9 mouse cellular contexts compared by ENCODE assay signal in genomic region chr16:38400311-38400960, GRCm38 (mm10). TPM values are rescaled to one million over a fixed set of nuclear protein-coding genes. Genes with fewer than 3 reads are reported as not detected.
DNase-seq lines count a peak whose midpoint lies in the region; ATAC-seq and TF ChIP-seq lines count a peak whose summit lies in the region.
"Had no signal": no experiment of that assay in that cellular context is flagged by ENCODE, and none has a peak within 500 bp of the region (broad histone marks: within the 10 kb centered on the region; RNA-seq: fewer than 3 reads in every experiment).

No protein-coding gene starts in this region.

- peak overlapping the region; percentile 48; the same call in 1 of the 2 replicates for H3K27ac ChIP-seq in heart, embryonic 13.5 days (replicated peaks)
- H3K27ac ChIP-seq in hindbrain, embryonic 10.5 days = peak overlapping the region; percentile 84
- H3K27ac ChIP-seq in midbrain, embryonic 10.5 days (replicated peaks) = peak overlapping the region; percentile 82

- no peak for TF ChIP-seq CTCF in brain, embryonic 14.5 days (IDR thresholded peaks at IDR 0.05; ENCODE audit: borderline replicate concordance, extremely low read depth, insufficient read depth, insufficient read length)

- H3K36me3 ChIP-seq in heart, embryonic 13.5 days = no peaks in the 10 kb centered on the region
- H3K36me3 ChIP-seq in hindbrain, embryonic 10.5 days = no peaks in the 10 kb centered on the region
- no peaks in the 10 kb centered on the region for H3K36me3 ChIP-seq in midbrain, embryonic 10.5 days

- no peaks in the 10 kb centered on the region for H3K27me3 ChIP-seq in heart, embryonic 13.5 days (replicated peaks)
- H3K27me3 ChIP-seq in hindbrain, embryonic 10.5 days (ENCODE audit: insufficient read depth, poor library complexity, severe bottlenecking) = no peaks in the 10 kb centered on the region
- H3K27me3 ChIP-seq in midbrain, embryonic 10.5 days (ENCODE audit: low read depth, poor library complexity, severe bottlenecking) = no peaks in the 10 kb centered on the region

- ATAC-seq in heart, embryonic 13.5 days (ENCODE audit: extremely low read depth, insufficient number of reproducible peaks, low FRiP score, low TSS enrichment) = no peak

- peaks cover 28% of the 10 kb centered on the region for H3K4me1 ChIP-seq in heart, embryonic 13.5 days
- H3K4me1 ChIP-seq in hindbrain, embryonic 10.5 days (replicated peaks) = peaks cover 16% of the 10 kb centered on the region
- peaks cover 19% of the 10 kb centered on the region for H3K4me1 ChIP-seq in midbrain, embryonic 10.5 days

- H3K9ac ChIP-seq in heart, embryonic 13.5 days = peak overlapping the region; percentile 79

- no peak for TF ChIP-seq POLR2A in brain, embryonic 14.5 days (IDR thresholded peaks at IDR 0.05; ENCODE audit: borderline replicate concordance, extremely low read depth, insufficient read depth, insufficient read length, poor library complexity, severe bottlenecking)

- peak overlapping the region; percentile 42 for H3K4me3 ChIP-seq in heart, embryonic 13.5 days
- H3K4me3 ChIP-seq in hindbrain, embryonic 10.5 days = peak overlapping the region; percentile 46
- H3K4me3 ChIP-seq in midbrain, embryonic 10.5 days = peak overlapping the region; percentile 37

- no peaks in the 10 kb centered on the region for H3K9me3 ChIP-seq in heart, embryonic 13.5 days
- no peaks in the 10 kb centered on the region for H3K9me3 ChIP-seq in hindbrain, embryonic 10.5 days
- no peaks in the 10 kb centered on the region for H3K9me3 ChIP-seq in midbrain, embryonic 10.5 days (replicated peaks)

- peak overlapping the region; percentile 71 for H3K4me2 ChIP-seq in heart, embryonic 13.5 days

- no peak for DNase-seq in heart, postnatal 10 days
- peak; percentile 4 for DNase-seq in brain, embryonic 14.5 days (ENCODE audit: low read depth)
- no peak for DNase-seq in hindbrain, embryonic 10.5 days (ENCODE audit: low spot score)
- DNase-seq in midbrain, embryonic 10.5 days (ENCODE audit: low spot score) = no peak
- DNase-seq in urinary bladder, postnatal 14 days (ENCODE audit: low spot score) = no peak
- no peak for DNase-seq in layer of hippocampus, postnatal 10 days (ENCODE audit: low spot score in 2 of 2)
- DNase-seq in thymus, postnatal 10 days (ENCODE audit: low spot score in 2 of 2) = no peak

- intact Hi-C loops in heart, postnatal 10 days (cut with DNase I) = no loop called here

- WGBS in heart, embryonic 13.5 days = 75% methylated on average over 9 of the region's 9 CpGs
- WGBS in hindbrain, embryonic 10.5 days = 75% methylated on average over 9 of the region's 9 CpGs
- WGBS in midbrain, embryonic 10.5 days = 74% methylated on average over 9 of the region's 9 CpGs

RNA-seq across cellular contexts. Expression of gene Pla1a, which starts 32.5 kb away (rescaled TPM):
- 0.37 and 0.69 TPM in 2 replicates for polyA plus RNA-seq in heart, embryonic 13.5 days (2015; fragmentation: Nextera tagmentation; extraction: Ambion mirVana)
- 10 to 100 TPM in 1 of 2 experiments, 1 to 10 TPM in 1; 9.8 to 12.1 TPM for total RNA-seq in heart, postnatal 10 days (2021)
- 0.25 and 0.37 TPM in 2 replicates for polyA plus RNA-seq in brain, embryonic 14.5 days (2012; rRNA removed)
- polyA plus RNA-seq in hindbrain, embryonic 10.5 days (2016; fragmentation: Nextera tagmentation; extraction: Ambion mirVana) = 0.10 and 0.27 TPM in 2 replicates
- polyA plus RNA-seq in midbrain, embryonic 10.5 days (2016; fragmentation: Nextera tagmentation; extraction: Ambion mirVana) = 0.07 and 0.11 TPM in 2 replicates
- under 1 TPM; 0.62 to 0.98 TPM for total RNA-seq in layer of hippocampus, postnatal 10 days (2021)

RNA-seq across cellular contexts. Expression of gene Popdc2, which starts 38.4 kb away (rescaled TPM):
- polyA plus RNA-seq in heart, embryonic 13.5 days (2015; fragmentation: Nextera tagmentation; extraction: Ambion mirVana) = 298 and 317 TPM in 2 replicates
- 100 to 1,000 TPM; 675 to 721 TPM for total RNA-seq in heart, postnatal 10 days (2021)
- 0.81 and 0.85 TPM in 2 replicates for polyA plus RNA-seq in brain, embryonic 14.5 days (2012; rRNA removed)
- 0.68 and 1.6 TPM in 2 replicates for polyA plus RNA-seq in hindbrain, embryonic 10.5 days (2016; fragmentation: Nextera tagmentation; extraction: Ambion mirVana)
- 0.75 and 1.3 TPM in 2 replicates for polyA plus RNA-seq in midbrain, embryonic 10.5 days (2016; fragmentation: Nextera tagmentation; extraction: Ambion mirVana)
- under 1 TPM; 0.23 to 0.42 TPM for total RNA-seq in layer of hippocampus, postnatal 10 days (2021)

RNA-seq across cellular contexts. Expression of gene Adprh, which starts 52.1 kb away (rescaled TPM):
- 92.3 and 102 TPM in 2 replicates for polyA plus RNA-seq in heart, embryonic 13.5 days (2015; fragmentation: Nextera tagmentation; extraction: Ambion mirVana)
- 10 to 100 TPM; 32.2 to 33.6 TPM for total RNA-seq in heart, postnatal 10 days (2021)
- 73.8 and 77.3 TPM in 2 replicates for polyA plus RNA-seq in brain, embryonic 14.5 days (2012; rRNA removed)
- polyA plus RNA-seq in hindbrain, embryonic 10.5 days (2016; fragmentation: Nextera tagmentation; extraction: Ambion mirVana) = 143 and 164 TPM in 2 replicates
- polyA plus RNA-seq in midbrain, embryonic 10.5 days (2016; fragmentation: Nextera tagmentation; extraction: Ambion mirVana) = 144 and 150 TPM in 2 replicates
- 10 to 100 TPM; 60.5 to 62.9 TPM for total RNA-seq in layer of hippocampus, postnatal 10 days (2021)

RNA-seq across cellular contexts. Expression of gene Gm21987, which starts 53.6 kb away (rescaled TPM):
- polyA plus RNA-seq in heart, embryonic 13.5 days (2015; fragmentation: Nextera tagmentation; extraction: Ambion mirVana) = 5.1 and 5.7 TPM in 2 replicates
- total RNA-seq in heart, postnatal 10 days (2021) = not detected
- not detected in 2 replicates for polyA plus RNA-seq in brain, embryonic 14.5 days (2012; rRNA removed)
- not detected in 2 replicates for polyA plus RNA-seq in hindbrain, embryonic 10.5 days (2016; fragmentation: Nextera tagmentation; extraction: Ambion mirVana)
- polyA plus RNA-seq in midbrain, embryonic 10.5 days (2016; fragmentation: Nextera tagmentation; extraction: Ambion mirVana) = not detected in 2 replicates
- total RNA-seq in layer of hippocampus, postnatal 10 days (2021) = not detected
- polyA plus RNA-seq: large intestine, adult 2 months had no signal

RNA-seq across cellular contexts. Expression of gene Cox17, which starts 53.6 kb away (rescaled TPM):
- 237 and 277 TPM in 2 replicates for polyA plus RNA-seq in heart, embryonic 13.5 days (2015; fragmentation: Nextera tagmentation; extraction: Ambion mirVana)
- total RNA-seq in heart, postnatal 10 days (2021) = 100 to 1,000 TPM; 250 to 263 TPM
- 62.9 and 69.0 TPM in 2 replicates for polyA plus RNA-seq in brain, embryonic 14.5 days (2012; rRNA removed)
- 142 and 146 TPM in 2 replicates for polyA plus RNA-seq in hindbrain, embryonic 10.5 days (2016; fragmentation: Nextera tagmentation; extraction: Ambion mirVana)
- polyA plus RNA-seq in midbrain, embryonic 10.5 days (2016; fragmentation: Nextera tagmentation; extraction: Ambion mirVana) = 129 and 140 TPM in 2 replicates
- total RNA-seq in layer of hippocampus, postnatal 10 days (2021) = 10 to 100 TPM; 66.5 to 94.2 TPM

Comparison
In these comparisons a context has a peak if more than half of its experiments do, and no peak if none do; other contexts are left out.
1. RNA of gene Popdc2, which starts 38.4 kb away (polyA plus RNA-seq): 298 to 317 TPM in heart, embryonic 13.5 days; 0.75 to 1.3 TPM in midbrain, embryonic 10.5 days, 0.81 to 0.85 TPM in brain, embryonic 14.5 days and 0.68 to 1.6 TPM in hindbrain, embryonic 10.5 days; every median in the first group is over 100 times any median in the second.
2. Peak in every context shown above with its lines, with median percentiles within 50 percentile points of each other: H3K27ac ChIP-seq and H3K4me3 ChIP-seq.